Mouse (Mus musculus) ZHBTc4 (cell line): ENCODE results near the gene Tnnt2.

ENCODE experiments used
- DNase-seq: peaks from one replicate; pipeline ENCODE4 v3.0.0-alpha.2; 2011; ENCODE audit warnings: low read depth, low spot score

Tnnt2 gene

DNA sequence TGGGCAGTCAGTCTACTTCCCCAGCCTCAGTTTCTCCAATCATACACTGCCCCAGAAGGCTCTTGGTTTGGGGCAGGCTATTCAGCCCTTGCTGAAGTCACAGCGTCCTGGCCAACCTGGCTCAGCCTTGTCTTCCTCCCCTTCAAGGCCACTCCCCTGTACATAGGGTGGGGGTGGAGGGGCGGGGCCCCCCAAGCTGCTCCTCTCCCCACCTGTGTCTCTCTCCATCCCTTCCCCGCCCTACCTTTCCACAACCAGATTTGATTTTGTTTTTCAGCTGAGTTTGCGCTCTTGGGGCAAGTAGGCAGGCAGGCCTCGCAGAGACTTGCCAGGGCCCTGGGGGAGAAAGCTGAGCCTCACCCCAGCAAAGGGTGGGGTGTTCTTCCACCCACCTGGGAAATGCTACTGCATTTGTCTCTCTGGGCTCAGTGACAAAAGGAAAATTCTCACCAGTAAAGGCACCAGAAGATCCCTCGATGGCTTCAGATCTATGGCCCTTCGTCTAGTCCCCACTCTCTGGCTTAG is 63.9 kb downstream of the Tnnt2 start:
- DNase-seq = no peak
